Mouse (Mus musculus) cortical plate, adult 2 months (tissue): ENCODE data around the gene Cherp.

ENCODE experiments used
- CTCF ChIP-seq: fragments of 200-500 bp; IDR thresholded peaks from 2 replicates; pipeline ENCODE4 v1.5.1; 2011; ENCODE audit warnings: mild to moderate bottlenecking, control low read depth, low read length; ENCODE audit not compliant: insufficient read depth; ENCODE audit errors: extremely low read depth
- POLR2A ChIP-seq: fragments of 200-500 bp; IDR thresholded peaks from 2 replicates; pipeline ENCODE4 v1.6.1; 2011; ENCODE audit warnings: mild to moderate bottlenecking, low read length, control low read depth; ENCODE audit not compliant: insufficient read depth; ENCODE audit errors: extremely low read depth

DNA sequence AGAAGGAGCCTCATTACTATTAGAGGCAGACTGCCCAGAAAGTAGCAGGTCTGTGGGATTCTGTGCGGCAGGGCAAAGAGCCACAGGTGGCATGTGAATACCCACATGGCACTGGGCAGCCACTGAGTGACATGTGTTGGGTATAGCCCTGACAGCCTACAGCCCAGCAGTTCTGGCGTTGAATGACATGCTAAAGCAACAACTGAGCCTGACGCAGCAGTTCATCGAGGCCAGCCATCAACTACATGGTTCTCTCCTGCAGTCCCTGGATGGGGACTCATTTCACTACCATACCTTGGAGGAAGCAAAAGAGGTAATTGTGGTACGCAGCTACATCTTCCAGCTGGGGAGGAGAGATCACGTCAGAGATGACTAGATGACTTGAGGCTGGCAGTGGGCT lies 16.6 kb downstream of the Cherp start:
- TF ChIP-seq CTCF: no peak
- no peak for TF ChIP-seq POLR2A
